Mouse (Mus musculus) adrenal gland, adult 10 weeks (tissue): Measurements from ENCODE around the gene Spib. TPM values are rescaled to one million over a fixed set of nuclear protein-coding genes. Genes with fewer than 3 reads are reported as not detected.

ENCODE experiments used
- polyA plus RNA-seq: library from polyadenylated mRNA; stranded (reverse); fragments of 350-450 nt; fragmentation: Illumina TruSeq; extraction: RNeasy Lipid Tissue Mini Kit (QIAGEN cat#74804); gene quantifications from one replicate; pipeline ENCODE4 v1.2.3, GENCODE M21; 2014; ENCODE audit warnings: low read depth, low replicate concordance

Spib gene
- not detected for polyA plus RNA-seq

GRCm38 (mm10) chr7:44531946-44532732 is at the start of gene Spib:
TSS of gene Spib (minus strand) at chr7:44532071.

GRCm38 (mm10) chr7:44572213-44572701 is 40.4 kb upstream of the Spib start, which contains the start of gene Napsa:
TSS of gene Napsa (plus strand) at chr7:44572380.

GRCm38 (mm10) chr7:44553826-44554225 is 22.0 kb upstream of the Spib start, which contains the start of gene Nr1h2:
TSS of gene Nr1h2 (minus strand) at chr7:44553951.

GRCm38 (mm10) chr7:44548497-44549087 is 16.7 kb upstream of the Spib start, which contains the start of gene Pold1:
TSS of gene Pold1 (minus strand) at chr7:44548849.

GRCm38 (mm10) chr7:44524502-44524901 is 7.4 kb downstream of the Spib start, which contains the start of gene Mybpc2:
TSS of gene Mybpc2 (minus strand) at chr7:44524656.

GRCm38 (mm10) chr7:44495992-44496770 is 35.7 kb downstream of the Spib start, which contains the start of the genes Emc10 and Fam71e1:
TSS of gene Emc10 (minus strand) at chr7:44496529.
TSS of gene Fam71e1 (plus strand) at chr7:44496581.

Other genes starting within 250 kb of the Spib start
- 3.7 TPM for gene Clec11a, start 225.2 kb downstream of the Spib start, polyA plus RNA-seq
- 0.12 TPM for gene Shank1, start 221.8 kb downstream of the Spib start, polyA plus RNA-seq
- not detected for gene Syt3, start 148.0 kb downstream of the Spib start, polyA plus RNA-seq
- gene 1700008O03Rik, start 146.3 kb downstream of the Spib start, polyA plus RNA-seq, result not detected
- gene Lrrc4b, start 103.1 kb downstream of the Spib start, polyA plus RNA-seq, result 0.35 TPM
- gene Aspdh, start 66.7 kb downstream of the Spib start, polyA plus RNA-seq, result not detected
- gene Josd2, start 64.1 kb downstream of the Spib start, polyA plus RNA-seq, result 1.7 TPM
- 1.6 TPM for gene Emc10, start 35.5 kb downstream of the Spib start, polyA plus RNA-seq
- not detected for gene Fam71e1, start 35.5 kb downstream of the Spib start, polyA plus RNA-seq
- gene Mybpc2, start 7.4 kb downstream of the Spib start, polyA plus RNA-seq, result 1.4 TPM
- not detected for gene Pold1, start 16.8 kb upstream of the Spib start, polyA plus RNA-seq
- 3.0 TPM for gene Nr1h2, start 21.9 kb upstream of the Spib start, polyA plus RNA-seq
- not detected for gene Napsa, start 40.3 kb upstream of the Spib start, polyA plus RNA-seq
- gene Kcnc3, start 58.6 kb upstream of the Spib start, polyA plus RNA-seq, result 1.1 TPM
- not detected for gene Myh14, start 138.8 kb upstream of the Spib start, polyA plus RNA-seq
- not detected for gene Izumo2, start 176.7 kb upstream of the Spib start, polyA plus RNA-seq
- 10.4 TPM for gene Vrk3, start 216.3 kb upstream of the Spib start, polyA plus RNA-seq
- 0.52 TPM for gene Zfp473, start 219.0 kb upstream of the Spib start, polyA plus RNA-seq